Mouse (Mus musculus) embryonic facial prominence, embryonic 10.5 days (tissue): ENCODE results near the gene Nudt2. TPM values are rescaled to one million over a fixed set of nuclear protein-coding genes. Genes with fewer than 3 reads are reported as not detected.

Experiments used
- DNase-seq: peaks from one replicate; pipeline ENCODE4 v3.0.0-alpha.2; 2017; ENCODE audit warnings: low spot score
- H3K27ac ChIP-seq: fragments of 300-500 bp; sonication (generic); replicated peaks from 2 replicates; pipeline ENCODE4 v1.5.1; 2016; ENCODE audit warnings: mild to moderate bottlenecking
- H3K27me3 ChIP-seq: fragments of 300-500 bp; sonication (generic); replicated peaks from 2 replicates; pipeline ENCODE4 v1.6.1; 2016; ENCODE audit warnings: low read depth, mild to moderate bottlenecking; ENCODE audit not compliant: poor library complexity, severe bottlenecking
- H3K36me3 ChIP-seq: fragments of 300-500 bp; sonication (generic); replicated peaks from 2 replicates; pipeline ENCODE4 v1.6.1; 2016; ENCODE audit warnings: mild to moderate bottlenecking, moderate library complexity
- H3K4me1 ChIP-seq: fragments of 300-500 bp; sonication (generic); 2 replicates; pipeline ENCODE4 v1.6.1; 2016
- H3K4me3 ChIP-seq: fragments of 300-500 bp; sonication (generic); 2 replicates; pipeline ENCODE4 v1.5.1; 2016; ENCODE audit warnings: mild to moderate bottlenecking, moderate library complexity
- H3K9me3 ChIP-seq: fragments of 300-500 bp; sonication (generic); 2 replicates; pipeline ENCODE4 v1.6.1; 2016; ENCODE audit warnings: mild to moderate bottlenecking
- WGBS: fragments of 180-500 bp; shearing (Covaris S2); methylation state at CpG from one replicate; pipeline ENCODE4 v1.1.7; 2016; 5-methylcytosine and 5-hydroxymethylcytosine counted together
- polyA plus RNA-seq: library from polyadenylated mRNA; unstranded; fragments of >200 nt; fragmentation: Nextera tagmentation; extraction: Ambion mirVana; gene quantifications from 2 replicates; pipeline ENCODE4 v1.2.1, GENCODE M21; 2016

Gene Nudt2
- polyA plus RNA-seq, 1 experiment from 2014 or later: 55.4 TPM

DNA sequence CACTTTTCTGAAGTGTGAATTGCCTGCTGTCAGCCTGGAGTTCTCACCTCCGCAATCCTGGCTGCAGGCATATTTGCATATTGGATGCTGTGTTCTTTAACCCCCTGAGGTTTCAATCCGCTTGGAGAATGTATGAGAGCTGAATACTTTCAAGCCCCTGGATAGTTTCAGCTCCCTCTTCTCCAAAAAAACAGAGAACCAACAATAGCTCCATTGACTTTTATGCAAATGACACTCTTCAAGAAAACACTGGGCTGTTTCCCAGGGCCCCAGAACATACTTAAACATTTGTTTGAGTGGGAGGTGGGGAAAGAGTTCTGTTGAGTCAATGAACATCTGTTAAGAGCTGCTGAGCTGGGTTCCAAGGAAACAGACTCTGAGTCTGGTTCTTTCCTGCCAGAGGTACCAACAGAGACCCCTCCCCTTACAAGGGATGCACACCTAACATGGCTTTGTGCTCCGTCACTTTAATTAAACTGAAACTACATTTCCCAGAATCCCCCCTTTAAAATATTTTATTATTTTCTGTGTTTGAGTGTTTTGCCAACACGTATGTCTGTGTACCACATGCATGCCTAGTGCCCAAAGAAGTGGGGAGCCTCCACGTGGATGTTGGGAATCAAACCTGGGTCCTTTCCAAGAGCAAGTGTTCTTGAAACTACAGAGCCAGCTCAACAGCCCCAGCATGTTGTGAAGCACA is 5.9 kb downstream of the Nudt2 start:
- peaks cover 4% of the 10 kb centered on the region; the same call in 1 of the 2 replicates for H3K36me3 ChIP-seq
- peaks cover 29% of the 10 kb centered on the region for H3K4me1 ChIP-seq
- WGBS: 38% methylated on average over 5 of the region's 5 CpGs
- no peak overlapping the region for H3K27ac ChIP-seq
- no peak for DNase-seq
- 0 out of 2 replicates have a peak, but pooled peaks cover 2% of the 10 kb centered on the region for H3K9me3 ChIP-seq
- H3K4me3 ChIP-seq: no peak overlapping the region
- no peaks in the 10 kb centered on the region for H3K27me3 ChIP-seq

GRCm38 (mm10) chr4:41471384-41471689 is 6.4 kb downstream of the Nudt2 start:
- peaks cover 4% of the 10 kb centered on the region; the same call in 1 of the 2 replicates for H3K36me3 ChIP-seq
- WGBS: 89% methylated on average over 1 of the region's 1 CpGs
- no peak overlapping the region for H3K4me3 ChIP-seq
- no peak for DNase-seq
- H3K27me3 ChIP-seq: no peaks in the 10 kb centered on the region
- 0 out of 2 replicates have a peak, but pooled peaks cover 2% of the 10 kb centered on the region for H3K9me3 ChIP-seq
- peaks cover 27% of the 10 kb centered on the region for H3K4me1 ChIP-seq
- no peak overlapping the region for H3K27ac ChIP-seq

DNA sequence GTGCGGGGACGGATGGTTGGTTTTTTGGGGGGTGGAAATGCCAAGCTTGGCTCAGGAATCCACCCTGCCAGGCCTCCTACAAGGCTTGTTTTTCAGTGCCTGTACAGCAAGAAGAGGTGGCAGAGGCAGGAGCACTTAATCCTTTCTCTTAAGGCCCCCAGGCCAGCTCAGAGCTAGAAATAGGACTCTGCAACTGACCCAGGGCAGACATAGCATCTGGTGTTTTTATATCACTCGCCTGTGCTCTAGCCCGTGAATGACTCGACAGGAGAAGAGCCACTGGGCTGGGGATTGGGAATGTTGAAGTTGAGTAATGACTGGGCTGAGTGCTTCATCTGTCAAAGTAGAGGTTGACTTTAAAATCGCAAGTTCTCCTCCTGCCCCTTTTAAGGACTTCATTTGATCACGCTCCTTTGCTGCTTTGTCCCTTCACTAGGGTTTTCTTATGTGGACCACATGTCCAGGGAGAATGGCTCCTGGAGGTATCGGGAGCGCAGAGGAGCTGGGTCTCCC is 12.8 kb downstream of the Nudt2 start:
- DNase-seq: no peak
- H3K36me3 ChIP-seq: peaks cover 38% of the 10 kb centered on the region
- peaks cover 16% of the 10 kb centered on the region for H3K4me1 ChIP-seq
- H3K27ac ChIP-seq: no peak overlapping the region
- 92% methylated on average over 9 of the region's 9 CpGs for WGBS
- H3K27me3 ChIP-seq: no peaks in the 10 kb centered on the region
- no peak overlapping the region for H3K4me3 ChIP-seq
- no peaks in the 10 kb centered on the region for H3K9me3 ChIP-seq

GRCm38 (mm10) chr4:41478751-41479455 is 14.0 kb downstream of the Nudt2 start:
- Histone ChIP-seq H3K27me3 (no peaks in the 10 kb centered on the region), H3K27ac (no peak overlapping the region), H3K4me3 (no peak overlapping the region), H3K36me3 (peaks cover 38% of the 10 kb centered on the region), H3K4me1 (peaks cover 16% of the 10 kb centered on the region), H3K9me3 (no peaks in the 10 kb centered on the region)
- WGBS: 64% methylated on average over 4 of the region's 4 CpGs
- DNase-seq: no peak

DNA sequence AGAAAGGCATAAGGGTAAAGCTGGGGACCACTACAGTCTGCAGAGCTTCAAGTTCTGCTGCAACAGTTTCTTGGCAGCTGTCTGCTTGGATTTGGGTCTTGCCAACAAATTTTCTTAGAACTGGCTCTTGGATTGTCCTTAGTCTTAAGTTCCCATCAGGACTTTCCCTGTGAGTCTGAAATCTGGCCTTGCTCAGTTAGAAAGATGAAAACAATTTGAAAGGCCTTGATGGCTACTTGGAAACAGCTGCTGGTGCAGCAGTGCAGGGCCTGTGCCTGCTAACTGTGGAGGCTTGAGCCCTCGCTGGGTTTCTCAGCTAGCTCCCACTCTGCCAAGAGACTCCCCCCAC is 14.5 kb downstream of the Nudt2 start:
- Histone ChIP-seq H3K4me3 (no peak overlapping the region), H3K27me3 (no peaks in the 10 kb centered on the region), H3K4me1 (peaks cover 16% of the 10 kb centered on the region), H3K36me3 (peaks cover 38% of the 10 kb centered on the region), H3K9me3 (no peaks in the 10 kb centered on the region), H3K27ac (no peak overlapping the region)
- 65% methylated on average over 1 of the region's 1 CpGs for WGBS
- no peak for DNase-seq

DNA sequence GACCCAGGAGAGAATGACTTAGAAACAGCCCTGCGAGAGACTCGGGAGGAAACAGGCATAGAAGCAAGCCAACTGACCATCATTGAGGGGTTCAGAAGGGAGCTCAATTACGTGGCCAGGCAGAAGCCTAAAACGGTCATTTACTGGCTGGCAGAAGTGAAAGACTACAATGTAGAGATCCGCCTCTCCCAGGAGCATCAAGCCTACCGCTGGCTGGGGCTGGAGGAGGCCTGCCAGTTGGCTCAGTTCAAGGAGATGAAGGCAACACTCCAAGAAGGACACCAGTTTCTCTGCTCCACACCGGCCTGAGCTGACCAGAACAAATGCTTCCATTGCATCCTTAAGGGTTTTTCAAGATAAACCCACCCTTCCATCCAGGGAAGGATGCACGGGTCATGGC is 15.3 kb downstream of the Nudt2 start:
- Histone ChIP-seq H3K9me3 (no peaks in the 10 kb centered on the region), H3K27me3 (no peaks in the 10 kb centered on the region), H3K4me1 (peaks cover 16% of the 10 kb centered on the region), H3K36me3 (peaks cover 38% of the 10 kb centered on the region), H3K4me3 (no peak overlapping the region), H3K27ac (no peak overlapping the region)
- DNase-seq: no peak
- 86% methylated on average over 8 of the region's 8 CpGs for WGBS

GRCm38 (mm10) chr4:41481601-41482017 is 16.7 kb downstream of the Nudt2 start:
- DNase-seq: peak; percentile 65
- no peak overlapping the region for H3K4me3 ChIP-seq
- H3K27ac ChIP-seq: peak overlapping the region; percentile 61
- peaks cover 16% of the 10 kb centered on the region for H3K4me1 ChIP-seq
- WGBS: 40% methylated on average over 6 of the region's 6 CpGs
- peaks cover 38% of the 10 kb centered on the region for H3K36me3 ChIP-seq
- H3K9me3 ChIP-seq: peaks cover 3% of the 10 kb centered on the region
- H3K27me3 ChIP-seq: no peaks in the 10 kb centered on the region

DNA sequence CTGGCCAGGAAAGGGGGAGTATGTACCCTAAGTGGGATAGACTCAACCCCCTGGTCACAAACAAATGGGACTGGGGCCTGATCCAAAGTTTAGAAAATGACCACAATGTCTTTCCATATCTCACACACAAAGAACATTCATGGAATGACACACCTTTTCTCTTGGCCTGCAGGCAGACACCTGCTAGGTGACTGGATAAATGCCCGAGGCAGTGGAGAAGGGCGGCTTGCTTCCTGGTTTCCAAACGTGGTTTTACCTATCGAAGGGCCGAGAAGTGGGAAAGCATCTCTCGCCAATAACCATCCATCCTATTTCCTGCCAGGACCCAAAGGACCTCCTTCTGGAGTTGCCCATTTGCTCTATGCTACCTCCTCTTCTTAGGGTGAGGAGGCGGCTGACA is 28.0 kb downstream of the Nudt2 start:
- H3K36me3 ChIP-seq: no peaks in the 10 kb centered on the region
- H3K9me3 ChIP-seq: no peaks in the 10 kb centered on the region
- H3K27me3 ChIP-seq: peaks cover 52% of the 10 kb centered on the region
- H3K4me3 ChIP-seq: no peak overlapping the region
- WGBS: 83% methylated on average over 7 of the region's 7 CpGs
- H3K4me1 ChIP-seq: peaks cover 9% of the 10 kb centered on the region
- no peak overlapping the region for H3K27ac ChIP-seq
- DNase-seq: no peak

GRCm38 (mm10) chr4:41493464-41494116 is 28.6 kb downstream of the Nudt2 start:
- DNase-seq: no peak
- Histone ChIP-seq H3K4me3 (no peak overlapping the region), H3K27ac (no peak overlapping the region), H3K9me3 (no peaks in the 10 kb centered on the region), H3K4me1 (peaks cover 15% of the 10 kb centered on the region), H3K27me3 (peaks cover 58% of the 10 kb centered on the region), H3K36me3 (no peaks in the 10 kb centered on the region)
- WGBS: 78% methylated on average over 3 of the region's 3 CpGs

GRCm38 (mm10) chr4:41494378-41494777 is 29.4 kb downstream of the Nudt2 start:
- Histone ChIP-seq H3K4me3 (no peak overlapping the region), H3K4me1 (peaks cover 23% of the 10 kb centered on the region), H3K36me3 (no peaks in the 10 kb centered on the region), H3K9me3 (no peaks in the 10 kb centered on the region), H3K27me3 (peaks cover 66% of the 10 kb centered on the region), H3K27ac (no peak overlapping the region)
- WGBS: 63% methylated on average over 3 of the region's 3 CpGs
- no peak for DNase-seq

- no peaks in the 10 kb centered on the region for H3K36me3 ChIP-seq
- H3K27ac ChIP-seq: no peak overlapping the region
- H3K4me3 ChIP-seq: no peak overlapping the region
- H3K4me1 ChIP-seq: peaks cover 24% of the 10 kb centered on the region
- WGBS: 74% methylated on average over 4 of the region's 4 CpGs
- no peak for DNase-seq
- H3K9me3 ChIP-seq: no peaks in the 10 kb centered on the region
- H3K27me3 ChIP-seq: peaks cover 73% of the 10 kb centered on the region
Measured at GRCm38 (mm10) chr4:41495076-41495475, 30.1 kb downstream of the Nudt2 start.

DNA sequence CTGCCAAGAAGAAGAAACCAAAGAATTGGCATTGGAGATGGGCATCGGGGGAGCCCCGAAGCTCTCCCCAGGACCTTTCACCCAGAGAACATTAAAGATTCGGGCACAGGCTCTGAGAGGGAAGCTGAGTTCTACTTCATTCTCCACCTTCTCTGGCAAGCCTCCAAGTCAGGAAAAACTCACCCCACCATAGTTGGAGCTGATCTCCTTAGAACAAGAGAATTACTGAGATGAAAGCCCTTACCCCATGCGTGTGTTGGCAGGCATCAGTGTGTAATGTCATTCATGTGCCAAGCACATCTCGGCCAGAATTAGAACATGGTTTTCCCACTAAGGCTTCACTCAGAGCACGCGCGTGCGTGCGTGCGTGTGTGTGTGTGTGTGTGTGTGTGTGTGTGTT is 30.9 kb downstream of the Nudt2 start:
- Histone ChIP-seq H3K36me3 (no peaks in the 10 kb centered on the region), H3K27ac (no peak overlapping the region), H3K4me1 (peaks cover 24% of the 10 kb centered on the region), H3K9me3 (no peaks in the 10 kb centered on the region), H3K27me3 (peaks cover 81% of the 10 kb centered on the region), H3K4me3 (no peak overlapping the region)
- WGBS: 91% methylated on average over 11 of the region's 11 CpGs
- no peak for DNase-seq
